Mouse (Mus musculus) small intestine, adult 2 months (tissue): ENCODE measurements at regions not wholly inside any gene's neighbourhood (a gene's known extent, or its start where the extent isn't known, plus 50 kb on each side); places are given as distances from the start of the nearest gene placed in this dataset.

ENCODE experiments used
- CTCF ChIP-seq: fragments of 200-500 bp; IDR thresholded peaks from 2 replicates; pipeline ENCODE4 v1.5.1; 2012; ENCODE audit warnings: low read depth, mild to moderate bottlenecking, control low read depth, inconsistent platforms, low read length, moderate library complexity, mixed read lengths; ENCODE audit not compliant: insufficient replicate concordance, insufficient read length; ENCODE audit errors: extremely low read depth
- POLR2A ChIP-seq: fragments of 200-500 bp; IDR thresholded peaks from 2 replicates; pipeline ENCODE4 v1.6.1; 2012; ENCODE audit warnings: low read depth, mild to moderate bottlenecking, control low read depth, inconsistent platforms, low read length, moderate library complexity

GRCm38 (mm10) chr16:63369868-63370267 is 494.1 kb downstream of the Epha3 start:
- TF ChIP-seq POLR2A (no peak), CTCF (no peak)
